Mouse (Mus musculus) adrenal gland, adult 2 months (tissue): ENCODE results near the gene Bok. TPM values are rescaled to one million over a fixed set of nuclear protein-coding genes. Genes with fewer than 3 reads are reported as not detected.
"Not testable (repeated sequence)": the region's sequence is repeated elsewhere in the genome, so short reads cannot be mapped to it uniquely, and the experiment has no call there.

Source experiments
- DNase-seq: peaks from one replicate; pipeline ENCODE4 v3.0.0; 2021
- long read RNA-seq: library from polyadenylated mRNA; stranded (forward); transcript quantifications from one replicate; pipeline ENCODE4 v2.0.0, GENCODE M21; 2021
- polyA plus RNA-seq: library from polyadenylated mRNA; depleted of rRNA; stranded (reverse); fragments of >200 nt; gene quantifications from 2 replicates; pipeline ENCODE4 v1.2.3, GENCODE M21; 2012; rRNA removed
- total RNA-seq, 2 experiments: library from RNA; stranded (reverse); gene quantifications; 2 replicates each; pipeline ENCODE4 v1.2.3; 2021

Bok gene
- total RNA-seq (10 to 100 TPM in 1 of 2 experiments, 1 to 10 TPM in 1; 8.9 to 16.4 TPM), polyA plus RNA-seq (54.5 and 93.1 TPM in 2 replicates)
- long read RNA-seq, transcript Bok-201 (5 exons, 1,468 nt): major isoform, 22 of 30 reads
- long read RNA-seq, partial matches to known transcripts: 5 of 30 reads
- long read RNA-seq, other reads (novel, unspliced or antisense): 3 of 30 reads

- DNase-seq: peak; percentile 90
These were observed at the start of gene Bok for GRCm38 (mm10) chr1:93685401-93686244. Gene Bok, plus strand, starts transcription at chr1:93685660.

DNA sequence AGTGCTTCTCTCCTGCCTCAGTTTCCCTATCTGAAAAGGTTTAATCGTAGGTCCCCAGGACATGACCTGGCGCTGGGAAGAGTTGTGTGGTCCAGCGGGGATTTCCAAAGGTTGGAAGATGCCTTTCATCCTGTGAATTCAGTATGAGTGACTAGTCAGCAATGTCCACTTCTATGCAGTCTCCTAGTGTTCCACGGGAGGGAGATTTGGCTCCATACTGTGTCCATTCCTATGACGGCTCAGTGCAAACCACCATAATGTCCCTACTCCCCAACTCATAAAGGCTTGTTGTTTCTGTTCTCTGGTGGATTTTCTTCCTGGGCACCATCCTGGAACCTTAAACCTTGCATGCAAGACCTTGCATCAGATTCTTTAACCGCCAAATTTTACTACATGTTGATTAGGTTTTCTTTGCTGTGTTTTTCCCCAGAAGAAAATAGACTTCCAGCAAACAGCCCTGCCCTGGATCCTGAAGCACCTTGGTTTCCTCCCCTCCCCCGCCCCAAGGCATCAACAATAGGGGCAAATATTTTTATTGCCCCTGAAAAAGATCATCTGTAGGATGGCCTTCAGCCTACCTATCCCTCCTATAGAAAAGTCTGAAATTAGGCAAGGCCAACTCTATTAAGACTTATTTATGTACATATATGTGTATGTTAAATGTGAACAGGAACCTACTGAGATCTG lies 49.1 kb upstream of the Bok start:
- no peak for DNase-seq

DNA sequence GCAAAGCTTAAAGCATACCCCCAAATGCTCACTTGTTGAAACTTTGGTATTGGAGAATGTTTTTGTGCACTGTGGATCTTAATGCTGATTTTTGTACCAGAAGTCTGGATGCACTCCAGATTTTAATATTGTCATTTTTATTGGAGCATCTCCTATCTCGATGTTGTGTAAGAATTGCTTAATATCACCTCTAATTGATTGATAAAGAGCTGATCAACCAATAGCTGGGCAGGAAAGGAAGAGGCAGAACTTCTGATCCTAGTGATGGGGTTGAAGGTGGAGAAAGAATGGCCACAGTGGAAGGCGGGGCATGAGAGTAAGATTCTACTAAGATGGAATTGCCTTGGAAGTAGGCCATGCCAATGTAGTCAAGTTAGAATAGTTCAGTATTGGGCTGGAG lies 43.5 kb upstream of the Bok start:
- no peak for DNase-seq

- no peak for DNase-seq
These were observed 42.8 kb upstream of the Bok start for GRCm38 (mm10) chr1:93642692-93643091.

DNA sequence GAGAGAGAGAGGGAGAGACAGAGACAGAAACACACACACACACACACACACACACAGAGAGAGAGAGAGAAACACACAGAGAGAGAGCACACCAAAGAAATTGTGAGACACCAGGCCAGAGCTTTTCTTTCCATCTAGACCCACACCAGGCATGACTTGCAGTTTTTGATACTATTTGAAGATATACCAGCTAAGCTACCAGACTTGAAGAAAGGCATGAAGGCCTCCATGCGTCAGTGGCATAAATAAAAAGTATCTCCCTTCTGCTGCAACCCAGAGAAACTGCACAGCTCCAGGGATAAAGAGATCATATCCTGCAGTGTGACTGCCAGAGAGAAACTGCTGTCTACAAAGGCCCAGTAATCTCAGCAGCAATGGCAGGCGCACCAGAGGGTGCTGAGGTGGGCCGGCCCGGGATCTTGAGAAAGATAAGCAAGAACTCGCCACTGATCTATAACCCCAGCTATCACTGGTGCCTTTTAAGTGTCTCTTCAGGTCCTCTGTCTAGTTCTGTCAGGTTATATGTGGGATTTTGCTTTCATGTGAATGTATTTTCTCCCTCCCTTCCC lies 35.8 kb upstream of the Bok start:
- no peak for DNase-seq

DNA sequence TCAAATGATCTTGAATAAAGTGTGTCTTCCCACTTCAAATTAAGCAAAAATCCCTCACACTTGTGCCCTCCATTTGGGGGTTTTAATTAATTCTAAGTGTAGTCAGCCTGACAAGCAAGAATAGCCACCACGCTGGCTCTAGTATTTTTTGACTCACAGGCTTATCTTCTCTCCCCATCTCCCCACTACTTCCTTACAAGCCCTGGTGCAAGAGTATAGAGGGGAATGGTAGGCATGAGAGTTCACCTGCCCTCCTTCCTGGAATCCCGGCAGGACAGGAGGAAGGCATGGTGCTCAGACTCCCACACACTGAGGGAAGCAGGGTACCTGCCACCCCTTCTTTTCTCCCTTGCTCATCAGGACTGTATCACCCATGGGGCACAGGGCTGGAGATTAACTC lies 31.2 kb upstream of the Bok start:
- DNase-seq: no peak

- DNase-seq: no peak
These were observed 30.7 kb upstream of the Bok start for GRCm38 (mm10) chr1:93654798-93655197.

DNA sequence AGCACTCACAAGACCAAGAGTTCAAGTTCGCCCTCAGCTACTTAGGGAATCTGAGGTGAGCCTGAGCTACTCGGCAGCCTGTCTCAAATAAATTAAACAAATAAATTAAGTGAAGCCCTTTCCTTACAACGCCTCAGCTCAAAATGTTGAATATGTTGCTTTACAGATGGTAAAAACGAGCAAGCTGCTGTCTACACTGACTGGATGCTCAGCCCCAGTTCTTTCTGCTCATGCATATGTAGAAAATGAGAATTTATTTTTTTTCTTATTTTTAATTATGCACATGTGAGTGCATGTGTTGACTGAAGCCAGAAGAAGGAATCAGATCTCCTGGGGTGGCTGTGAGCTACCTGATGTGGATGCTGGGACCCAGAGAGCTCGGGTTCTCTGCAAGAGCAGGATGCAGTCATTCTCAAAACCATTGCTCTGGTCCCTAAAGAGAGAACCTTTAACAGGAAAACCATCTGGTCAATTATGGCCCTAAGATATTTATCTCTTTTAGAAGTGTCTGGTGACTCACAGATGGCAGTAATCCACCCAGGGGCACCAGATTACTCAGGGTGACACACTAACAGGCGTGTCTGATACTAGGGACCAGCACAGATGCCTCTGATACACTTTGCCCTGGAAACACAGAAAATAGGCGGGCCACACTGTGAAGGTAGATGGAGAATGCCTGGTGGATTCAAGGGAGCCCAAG lies 29.0 kb upstream of the Bok start:
- DNase-seq: peak; percentile 16

DNA sequence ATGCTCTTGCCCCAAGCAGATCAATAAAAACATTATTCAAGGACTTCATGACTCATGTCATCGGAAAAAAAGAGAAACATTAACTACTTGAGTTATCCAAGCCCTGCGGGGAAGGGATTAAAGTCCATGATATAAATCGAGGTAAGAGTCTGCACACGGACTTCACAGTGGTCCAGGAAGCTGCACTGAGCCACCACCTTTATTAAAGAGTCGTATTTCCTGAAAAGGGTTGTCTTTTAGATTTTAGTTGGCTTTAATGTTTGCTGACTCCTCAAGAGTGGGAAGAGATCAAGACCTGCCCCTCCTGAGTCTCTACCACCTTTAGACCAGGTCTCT lies 28.5 kb upstream of the Bok start:
- no peak for DNase-seq

GRCm38 (mm10) chr1:93658559-93658958 lies 26.9 kb upstream of the Bok start, which contains the start of gene Stk25:
Gene Stk25, minus strand, starts transcription at chr1:93658659.
- DNase-seq: not testable (repeated sequence)

- peak; percentile 78 for DNase-seq
These were observed 17.6 kb upstream of the Bok start for GRCm38 (mm10) chr1:93667760-93668400.

DNA sequence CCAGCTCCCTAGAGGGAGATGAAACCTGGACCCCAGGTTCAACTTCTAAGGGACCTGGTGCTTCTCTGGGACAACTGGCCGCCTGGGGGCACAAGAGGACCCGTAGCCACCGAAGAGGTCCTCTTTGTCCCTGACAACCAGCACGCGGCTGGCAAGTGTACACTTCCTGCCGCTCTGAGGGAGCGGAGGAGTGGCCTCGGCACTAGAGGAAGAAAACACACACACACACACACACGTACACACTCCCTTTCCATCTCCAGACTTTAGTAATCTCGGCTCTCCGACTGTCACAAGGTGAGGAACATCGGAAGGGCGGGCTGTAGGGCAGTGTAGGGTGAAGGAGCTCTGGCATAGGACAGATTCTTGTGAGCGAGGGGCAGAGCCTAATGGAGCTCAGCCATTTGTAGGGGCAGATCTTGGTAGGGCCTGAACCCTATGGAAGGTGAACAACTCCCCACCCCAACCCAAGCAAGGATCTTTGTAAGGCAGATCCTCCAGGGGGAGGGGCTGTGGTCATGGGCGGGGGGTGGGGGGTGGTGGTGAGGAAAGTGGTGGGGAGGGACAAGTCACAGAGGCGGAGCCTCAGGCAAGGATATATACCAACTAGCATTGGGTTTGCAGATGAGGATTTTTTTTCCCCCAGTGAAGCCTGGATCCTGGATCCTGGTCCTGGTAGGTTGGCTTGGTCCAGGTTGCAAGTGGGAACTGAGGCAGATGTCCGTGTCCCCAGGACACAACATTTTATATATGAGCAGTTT lies 16.5 kb upstream of the Bok start:
- DNase-seq: peak; percentile 88

DNA sequence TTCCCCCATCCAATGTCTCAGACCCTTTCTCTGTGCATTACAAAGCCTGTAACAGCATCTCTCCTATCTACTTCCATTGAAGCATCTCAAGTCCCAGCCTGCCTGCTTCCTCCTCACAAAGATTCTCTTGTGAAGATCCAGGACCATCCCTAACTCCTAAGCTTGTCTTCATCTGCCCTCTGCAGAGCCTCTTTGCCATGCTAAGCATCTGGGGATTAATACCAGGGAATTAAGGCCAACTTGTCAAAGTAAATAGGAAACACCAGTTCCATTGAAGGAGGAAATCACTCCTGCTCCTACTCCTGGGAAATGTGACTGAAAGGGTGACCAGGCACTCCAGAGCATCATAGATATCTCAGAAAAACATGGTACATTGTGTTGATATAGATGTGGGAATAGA lies 15.5 kb upstream of the Bok start:
- DNase-seq: no peak

- DNase-seq: no peak
These were observed 12.8 kb upstream of the Bok start for GRCm38 (mm10) chr1:93672682-93673081.

- peak; percentile 73 for DNase-seq
These were observed 7.1 kb upstream of the Bok start for GRCm38 (mm10) chr1:93678386-93678785.

DNA sequence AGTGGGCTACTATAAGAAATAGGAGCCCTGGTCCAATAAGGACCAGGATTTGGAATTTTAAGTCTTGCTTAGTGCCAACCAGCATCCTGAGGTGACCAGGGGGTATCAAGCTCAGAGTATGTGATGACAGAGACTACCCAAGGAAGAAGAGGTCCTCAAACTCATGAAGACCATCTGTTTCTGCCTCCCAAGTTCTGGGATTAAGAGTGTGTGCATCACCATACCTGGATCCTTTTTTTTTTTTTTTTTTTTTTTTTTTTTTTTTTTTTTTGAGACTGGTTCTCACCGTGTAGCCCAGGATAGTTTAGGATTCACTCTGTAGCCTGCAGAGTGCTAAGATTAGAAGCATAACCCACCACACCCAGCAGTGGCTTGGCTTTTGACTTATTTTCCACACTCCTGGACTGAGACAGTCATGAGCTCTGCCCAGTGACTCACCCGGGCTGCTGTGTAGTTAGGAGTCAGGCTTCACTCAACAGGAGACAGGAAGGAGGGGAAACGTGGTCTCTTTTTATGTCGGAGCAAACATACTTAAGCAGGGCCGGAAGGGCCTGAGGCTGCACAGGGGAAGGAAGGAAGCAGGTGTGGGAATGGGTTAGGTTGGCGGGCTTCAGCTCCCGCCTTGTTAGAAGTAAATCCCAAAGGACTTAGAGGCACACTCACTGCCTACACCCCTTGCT lies 5.4 kb upstream of the Bok start:
- DNase-seq: peak; percentile 54

DNA sequence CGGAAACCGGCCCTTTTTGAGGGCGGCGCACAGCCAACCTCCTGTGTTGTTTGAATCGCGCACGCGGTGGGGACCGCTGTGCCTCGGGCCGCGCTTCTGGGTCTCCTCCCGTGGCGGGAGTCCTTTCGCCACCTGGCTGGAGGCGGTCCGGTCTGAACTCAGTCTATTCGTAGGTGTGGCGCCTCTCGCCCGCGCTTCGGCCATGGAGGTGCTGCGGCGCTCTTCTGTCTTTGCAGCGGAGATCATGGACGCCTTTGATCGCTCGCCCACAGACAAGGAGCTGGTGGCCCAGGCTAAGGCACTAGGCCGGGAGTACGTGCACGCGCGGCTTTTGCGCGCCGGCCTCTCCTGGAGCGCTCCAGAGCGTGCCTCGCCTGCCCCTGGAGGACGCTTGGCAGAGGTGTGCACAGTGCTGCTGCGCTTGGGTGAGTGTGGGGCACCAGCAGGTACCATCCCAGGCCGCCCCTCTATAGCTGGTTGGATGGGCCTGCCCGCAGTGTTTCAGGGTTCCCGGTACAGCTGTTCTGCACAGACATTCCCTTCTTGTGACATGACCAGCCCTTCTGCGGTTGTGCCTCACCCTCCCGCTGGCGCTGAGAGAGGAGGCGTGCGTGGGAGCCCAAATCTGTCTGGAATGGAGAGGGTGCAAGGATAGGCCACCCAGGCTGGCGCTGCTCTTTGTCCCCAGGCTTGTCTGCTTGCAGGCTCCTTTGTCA lies 943 bp downstream of the Bok start:
- peak; percentile 75 for DNase-seq

DNA sequence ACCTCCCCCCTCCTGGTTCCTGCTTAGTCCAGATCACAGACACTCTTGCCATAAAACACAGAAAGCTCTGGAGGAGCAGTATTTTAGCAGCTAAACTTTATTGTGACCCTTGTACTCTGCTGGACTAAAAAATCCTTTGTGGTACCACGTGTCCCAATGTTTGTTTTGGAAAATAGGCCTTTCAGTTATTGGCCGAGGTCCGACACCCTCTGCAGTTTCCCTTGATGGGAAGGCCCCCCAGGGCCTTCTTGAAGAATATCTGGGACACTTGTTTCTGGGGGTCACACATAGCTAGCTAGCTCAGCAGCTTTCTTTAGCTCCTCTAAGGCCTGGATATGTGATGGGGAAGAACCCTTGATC lies 1.5 kb downstream of the Bok start:
- DNase-seq: peak; percentile 17

- DNase-seq: peak; percentile 36
These were observed 2.7 kb downstream of the Bok start for GRCm38 (mm10) chr1:93688154-93688553.
